Mouse (Mus musculus): ENCODE measurements around the gene Ccdc92b. TPM values are rescaled to one million over a fixed set of nuclear protein-coding genes. Genes with fewer than 3 reads are reported as not detected.

Gene Ccdc92b
- polyA plus RNA-seq, 1 experiment from 2014 or later: 2.8 TPM

DNA sequence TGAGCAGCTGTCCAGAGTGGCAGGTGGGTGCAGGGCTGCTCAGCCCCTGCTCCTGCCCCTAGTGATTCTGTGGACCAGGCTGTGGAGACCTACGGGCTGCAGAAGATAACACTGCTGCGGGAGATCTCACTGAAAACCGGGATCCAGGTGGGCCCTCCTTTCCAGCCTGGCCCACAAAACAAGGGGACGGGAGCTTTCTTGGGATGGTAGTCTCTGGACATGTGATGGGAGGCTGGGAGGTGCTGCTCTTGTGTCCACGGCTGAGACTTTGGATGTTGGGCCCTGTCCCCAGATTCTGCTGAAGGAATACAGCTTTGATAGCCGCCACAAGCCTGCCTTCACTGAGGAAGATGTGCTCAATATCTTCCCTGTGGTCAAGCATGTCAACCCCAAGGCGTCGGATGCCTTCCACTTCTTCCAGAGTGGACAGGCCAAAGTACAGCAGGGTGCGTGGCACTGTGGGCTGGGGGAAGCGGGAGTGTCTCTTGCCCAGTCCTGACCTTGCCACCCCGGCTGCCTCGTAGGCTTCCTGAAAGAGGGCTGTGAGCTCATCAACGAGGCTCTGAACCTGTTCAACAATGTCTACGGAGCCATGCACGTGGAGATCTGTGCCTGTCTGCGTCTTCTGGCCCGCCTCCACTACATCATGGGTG, 46.4 kb downstream of the Ccdc92b start:
- no peaks in the 10 kb centered on the region for H3K4me1 ChIP-seq (ENCODE audit: control insufficient read depth, insufficient read depth, low read length)
- H3K4me2 ChIP-seq: no peak overlapping the region
- H3K36me3 ChIP-seq (ENCODE audit: control insufficient read depth, insufficient read depth, low read length): peaks cover 59% of the 10 kb centered on the region
- 90% methylated on average over 17 of the region's 17 CpGs for WGBS (ENCODE audit: insufficient replicate concordance)
- H3K9ac ChIP-seq (ENCODE audit: low read depth, low read length): no peak overlapping the region
- no peak for ATAC-seq (replicated peaks; ENCODE audit: insufficient number of reproducible peaks, low FRiP score, low TSS enrichment)
- H3K27ac ChIP-seq (ENCODE audit: low read depth, low read length): no peak overlapping the region
- H3K27me3 ChIP-seq (ENCODE audit: control insufficient read depth, insufficient read depth, low read length): no peaks in the 10 kb centered on the region
- no peaks in the 10 kb centered on the region for H3K9me3 ChIP-seq (replicated peaks; ENCODE audit: control insufficient read depth, low read length)
- no peak overlapping the region for H3K4me3 ChIP-seq (ENCODE audit: low read depth, low read length)

DNA sequence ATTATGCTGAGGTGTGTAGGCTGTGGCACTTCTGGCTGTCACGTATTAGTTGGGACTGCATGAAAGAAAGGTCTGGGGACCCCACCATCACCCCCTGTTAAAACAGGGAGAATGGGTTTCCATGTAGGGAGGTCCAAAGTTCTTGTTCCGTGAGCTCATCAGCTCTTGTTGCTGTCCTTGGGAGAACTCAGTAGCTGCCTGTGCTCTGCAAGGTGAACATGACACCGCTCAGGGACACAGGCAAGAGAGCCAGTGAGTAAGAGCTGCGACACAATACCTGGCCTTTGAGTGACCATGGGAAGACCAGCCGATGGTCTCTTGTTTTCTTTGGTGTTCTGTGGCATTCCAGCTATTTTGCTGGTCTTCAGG, 46.9 kb downstream of the Ccdc92b start:
- Histone ChIP-seq H3K9ac (ENCODE audit: low read depth, low read length) (no peak overlapping the region), H3K27me3 (ENCODE audit: control insufficient read depth, insufficient read depth, low read length) (no peaks in the 10 kb centered on the region), H3K9me3 (replicated peaks; ENCODE audit: control insufficient read depth, low read length) (no peaks in the 10 kb centered on the region), H3K4me2 (no peak overlapping the region), H3K36me3 (ENCODE audit: control insufficient read depth, insufficient read depth, low read length) (peaks cover 55% of the 10 kb centered on the region), H3K4me3 (ENCODE audit: low read depth, low read length) (no peak overlapping the region), H3K27ac (ENCODE audit: low read depth, low read length) (no peak overlapping the region), H3K4me1 (ENCODE audit: control insufficient read depth, insufficient read depth, low read length) (no peaks in the 10 kb centered on the region)
- ATAC-seq (replicated peaks; ENCODE audit: insufficient number of reproducible peaks, low FRiP score, low TSS enrichment): no peak
- 92% methylated on average over 5 of the region's 5 CpGs for whole genome bisulfite sequencing (ENCODE audit: insufficient replicate concordance)

GRCm38 (mm10) chr11:74666776-74667581, 47.6 kb downstream of the Ccdc92b start:
- no peak overlapping the region for H3K4me2 ChIP-seq
- H3K9ac ChIP-seq (ENCODE audit: low read depth, low read length): no peak overlapping the region
- no peaks in the 10 kb centered on the region for H3K4me1 ChIP-seq (ENCODE audit: control insufficient read depth, insufficient read depth, low read length)
- no peak for ATAC-seq (replicated peaks; ENCODE audit: insufficient number of reproducible peaks, low FRiP score, low TSS enrichment)
- H3K27ac ChIP-seq (ENCODE audit: low read depth, low read length): no peak overlapping the region
- no peak overlapping the region for H3K4me3 ChIP-seq (ENCODE audit: low read depth, low read length)
- no peaks in the 10 kb centered on the region for H3K27me3 ChIP-seq (ENCODE audit: control insufficient read depth, insufficient read depth, low read length)
- H3K36me3 ChIP-seq (ENCODE audit: control insufficient read depth, insufficient read depth, low read length): peaks cover 52% of the 10 kb centered on the region
- 92% methylated on average over 14 of the region's 14 CpGs for WGBS (ENCODE audit: insufficient replicate concordance)
- no peaks in the 10 kb centered on the region for H3K9me3 ChIP-seq (replicated peaks; ENCODE audit: control insufficient read depth, low read length)

- Histone ChIP-seq H3K4me1 (ENCODE audit: control insufficient read depth, insufficient read depth, low read length) (no peaks in the 10 kb centered on the region), H3K9me3 (replicated peaks; ENCODE audit: control insufficient read depth, low read length) (no peaks in the 10 kb centered on the region), H3K27ac (ENCODE audit: low read depth, low read length) (no peak overlapping the region), H3K4me2 (no peak overlapping the region), H3K36me3 (ENCODE audit: control insufficient read depth, insufficient read depth, low read length) (peaks cover 49% of the 10 kb centered on the region), H3K4me3 (ENCODE audit: low read depth, low read length) (no peak overlapping the region), H3K9ac (ENCODE audit: low read depth, low read length) (no peak overlapping the region), H3K27me3 (ENCODE audit: control insufficient read depth, insufficient read depth, low read length) (no peaks in the 10 kb centered on the region)
- WGBS (ENCODE audit: insufficient replicate concordance): 96% methylated on average over 13 of the region's 13 CpGs
- no peak for ATAC-seq (replicated peaks; ENCODE audit: insufficient number of reproducible peaks, low FRiP score, low TSS enrichment)
Observed at GRCm38 (mm10) chr11:74667582-74668010, 48.2 kb downstream of the Ccdc92b start.

GRCm38 (mm10) chr11:74668466-74668865, 49.1 kb downstream of the Ccdc92b start:
- Histone ChIP-seq H3K9me3 (replicated peaks; ENCODE audit: control insufficient read depth, low read length) (no peaks in the 10 kb centered on the region), H3K4me3 (ENCODE audit: low read depth, low read length) (no peak overlapping the region), H3K27ac (ENCODE audit: low read depth, low read length) (no peak overlapping the region), H3K27me3 (ENCODE audit: control insufficient read depth, insufficient read depth, low read length) (no peaks in the 10 kb centered on the region), H3K36me3 (ENCODE audit: control insufficient read depth, insufficient read depth, low read length) (peaks cover 42% of the 10 kb centered on the region), H3K4me1 (ENCODE audit: control insufficient read depth, insufficient read depth, low read length) (no peaks in the 10 kb centered on the region), H3K4me2 (no peak overlapping the region), H3K9ac (ENCODE audit: low read depth, low read length) (no peak overlapping the region)
- WGBS (ENCODE audit: insufficient replicate concordance): 86% methylated on average over 5 of the region's 5 CpGs
- ATAC-seq (replicated peaks; ENCODE audit: insufficient number of reproducible peaks, low FRiP score, low TSS enrichment): no peak

- Histone ChIP-seq H3K36me3 (ENCODE audit: control insufficient read depth, insufficient read depth, low read length) (peaks cover 37% of the 10 kb centered on the region), H3K27ac (ENCODE audit: low read depth, low read length) (no peak overlapping the region), H3K27me3 (ENCODE audit: control insufficient read depth, insufficient read depth, low read length) (no peaks in the 10 kb centered on the region), H3K4me1 (ENCODE audit: control insufficient read depth, insufficient read depth, low read length) (no peaks in the 10 kb centered on the region), H3K4me2 (no peak overlapping the region), H3K9ac (ENCODE audit: low read depth, low read length) (no peak overlapping the region), H3K9me3 (replicated peaks; ENCODE audit: control insufficient read depth, low read length) (no peaks in the 10 kb centered on the region), H3K4me3 (ENCODE audit: low read depth, low read length) (no peak overlapping the region)
- no peak for ATAC-seq (replicated peaks; ENCODE audit: insufficient number of reproducible peaks, low FRiP score, low TSS enrichment)
- WGBS (ENCODE audit: insufficient replicate concordance): 94% methylated on average over 2 of the region's 2 CpGs
Observed at GRCm38 (mm10) chr11:74668971-74669370, 49.6 kb downstream of the Ccdc92b start.

- Histone ChIP-seq H3K4me2 (no peak overlapping the region), H3K27me3 (ENCODE audit: control insufficient read depth, insufficient read depth, low read length) (no peaks in the 10 kb centered on the region), H3K27ac (ENCODE audit: low read depth, low read length) (no peak overlapping the region), H3K9ac (ENCODE audit: low read depth, low read length) (no peak overlapping the region), H3K36me3 (ENCODE audit: control insufficient read depth, insufficient read depth, low read length) (peaks cover 33% of the 10 kb centered on the region), H3K9me3 (replicated peaks; ENCODE audit: control insufficient read depth, low read length) (no peaks in the 10 kb centered on the region), H3K4me1 (ENCODE audit: control insufficient read depth, insufficient read depth, low read length) (no peaks in the 10 kb centered on the region), H3K4me3 (ENCODE audit: low read depth, low read length) (no peak overlapping the region)
- ATAC-seq (replicated peaks; ENCODE audit: insufficient number of reproducible peaks, low FRiP score, low TSS enrichment): no peak
Observed at GRCm38 (mm10) chr11:74670151-74670550, 50.7 kb downstream of the Ccdc92b start.

- H3K4me3 ChIP-seq (ENCODE audit: low read depth, low read length): no peak overlapping the region
- no peaks in the 10 kb centered on the region for H3K4me1 ChIP-seq (ENCODE audit: control insufficient read depth, insufficient read depth, low read length)
- peaks cover 25% of the 10 kb centered on the region for H3K36me3 ChIP-seq (ENCODE audit: control insufficient read depth, insufficient read depth, low read length)
- H3K9me3 ChIP-seq (replicated peaks; ENCODE audit: control insufficient read depth, low read length): no peaks in the 10 kb centered on the region
- H3K9ac ChIP-seq (ENCODE audit: low read depth, low read length): no peak overlapping the region
- H3K4me2 ChIP-seq: no peak overlapping the region
- H3K27ac ChIP-seq (ENCODE audit: low read depth, low read length): no peak overlapping the region
- ATAC-seq (replicated peaks; ENCODE audit: insufficient number of reproducible peaks, low FRiP score, low TSS enrichment): no peak
- no peaks in the 10 kb centered on the region for H3K27me3 ChIP-seq (ENCODE audit: control insufficient read depth, insufficient read depth, low read length)
- 84% methylated on average over 1 of the region's 1 CpGs for WGBS (ENCODE audit: insufficient replicate concordance)
Observed at GRCm38 (mm10) chr11:74671013-74671412, 51.6 kb downstream of the Ccdc92b start.

DNA sequence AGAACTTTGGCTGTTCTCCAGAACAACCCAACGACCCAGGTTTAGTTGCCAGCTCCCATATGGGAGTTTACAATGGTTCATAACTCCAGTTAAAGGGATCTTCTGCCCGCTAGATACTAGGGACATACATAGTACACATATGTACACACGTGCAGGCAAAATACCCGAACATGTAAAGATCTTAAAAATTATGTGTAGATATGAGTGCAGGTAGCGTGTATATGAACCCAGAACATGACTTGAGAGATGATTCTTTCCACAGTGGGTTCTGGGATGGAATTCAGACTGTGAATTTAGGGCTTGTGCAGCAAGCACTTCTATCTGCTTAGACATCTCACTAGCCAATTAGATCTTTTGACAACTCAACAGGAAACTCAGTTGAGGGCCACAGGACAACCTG, 52.4 kb downstream of the Ccdc92b start:
- Histone ChIP-seq H3K27me3 (ENCODE audit: control insufficient read depth, insufficient read depth, low read length) (no peaks in the 10 kb centered on the region), H3K4me1 (ENCODE audit: control insufficient read depth, insufficient read depth, low read length) (no peaks in the 10 kb centered on the region), H3K4me3 (ENCODE audit: low read depth, low read length) (no peak overlapping the region), H3K9me3 (replicated peaks; ENCODE audit: control insufficient read depth, low read length) (no peaks in the 10 kb centered on the region), H3K27ac (ENCODE audit: low read depth, low read length) (no peak overlapping the region), H3K9ac (ENCODE audit: low read depth, low read length) (no peak overlapping the region), H3K36me3 (ENCODE audit: control insufficient read depth, insufficient read depth, low read length) (peaks cover 20% of the 10 kb centered on the region), H3K4me2 (no peak overlapping the region)
- WGBS (ENCODE audit: insufficient replicate concordance): 91% methylated on average over 5 of the region's 5 CpGs
- ATAC-seq (replicated peaks; ENCODE audit: insufficient number of reproducible peaks, low FRiP score, low TSS enrichment): no peak
